Mouse (Mus musculus): ENCODE data around the gene Gm26661.

Gm26661 gene

DNA sequence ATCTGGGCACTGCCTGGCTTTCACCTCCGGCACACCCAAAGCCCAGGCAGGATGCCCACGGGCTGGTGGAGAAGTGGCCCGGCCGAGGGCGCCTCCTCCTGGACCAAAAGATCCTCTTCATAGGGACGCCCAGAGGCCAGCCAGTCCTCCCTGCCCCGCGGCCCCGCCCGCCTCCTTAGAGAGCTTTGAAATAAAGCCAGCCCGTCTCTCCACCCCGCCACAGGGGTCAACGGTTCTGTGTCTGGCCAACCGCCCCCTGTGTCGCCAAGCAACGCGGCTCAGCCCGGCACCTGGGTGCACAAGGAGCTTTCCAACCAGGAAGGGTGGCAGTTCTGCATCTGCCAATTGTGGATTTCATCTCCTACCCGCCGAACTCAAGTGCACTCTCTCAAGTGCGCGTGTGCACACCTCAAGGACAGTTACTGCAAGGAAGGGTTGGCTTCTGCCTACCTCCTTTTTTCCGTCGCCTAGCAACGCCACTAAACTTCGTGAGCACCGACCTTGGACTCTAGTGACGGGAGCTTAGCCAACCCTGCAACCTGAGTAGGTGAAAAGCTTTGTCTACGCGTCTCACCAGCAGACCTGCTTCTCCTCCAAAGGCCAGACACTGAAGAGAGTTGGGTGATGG is at the start of gene Gm26661:
Gene Gm26661 (plus strand): TSS at position 56 of the 628 bp plus-strand sequence.
- no peak for DNase-seq (ENCODE audit: low spot score)

DNA sequence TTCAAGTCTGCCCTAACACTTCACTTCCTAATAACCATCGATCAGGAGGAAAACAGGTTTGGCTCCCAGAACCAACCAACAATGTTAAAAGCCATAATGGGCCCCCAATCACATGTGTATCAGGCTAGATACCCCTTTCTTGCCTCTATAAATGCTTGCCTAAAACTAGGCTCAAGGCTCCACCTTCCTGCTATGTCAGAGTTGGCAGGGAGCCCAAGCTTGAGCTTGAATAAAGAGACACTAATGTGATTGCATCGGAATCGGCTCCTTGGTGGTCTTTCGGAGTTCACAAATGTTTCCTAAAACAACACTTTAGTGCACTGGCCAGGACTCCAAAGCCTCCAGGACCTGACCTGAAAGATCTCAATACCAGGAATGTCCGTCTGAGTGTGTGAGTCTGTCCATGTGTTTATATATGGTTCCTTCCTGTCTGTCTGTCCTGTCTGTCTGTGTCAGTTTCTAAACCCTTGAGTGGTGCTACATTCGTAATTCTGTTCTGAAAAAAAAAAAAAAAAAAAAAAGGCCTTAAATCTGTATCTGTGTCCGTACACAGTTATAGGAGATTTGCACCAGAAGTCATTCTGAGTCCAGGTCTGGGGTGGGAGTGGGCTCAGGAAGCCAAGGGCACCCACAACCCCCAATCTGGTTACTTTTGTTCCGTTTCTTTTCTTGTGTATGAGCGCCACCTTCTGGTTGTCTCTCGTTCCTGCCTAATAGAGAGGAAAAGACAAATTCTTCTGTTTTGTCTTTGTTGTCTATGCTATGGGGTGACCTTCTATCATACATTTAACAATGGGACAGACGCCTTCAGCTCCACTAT is 42.2 kb upstream of the Gm26661 start:
- DNase-seq (ENCODE audit: low spot score): peak; percentile 22

DNA sequence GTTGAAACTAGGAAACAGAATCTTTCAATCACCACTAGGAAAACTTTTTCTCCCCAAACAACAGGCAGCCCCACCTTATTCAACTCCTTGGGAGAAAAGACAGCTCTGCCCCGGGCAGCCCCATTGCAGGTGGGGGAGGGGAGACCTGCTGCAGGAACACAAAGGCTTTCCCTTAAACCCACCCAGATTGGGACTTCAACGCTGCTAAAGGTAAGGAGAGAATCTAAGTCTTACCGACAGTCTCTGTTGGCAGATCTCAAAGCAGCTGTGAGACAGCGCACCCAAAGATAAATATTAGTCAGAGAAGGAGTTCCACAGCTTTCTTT is 41.7 kb upstream of the Gm26661 start:
- no peak for DNase-seq (ENCODE audit: low spot score)

DNA sequence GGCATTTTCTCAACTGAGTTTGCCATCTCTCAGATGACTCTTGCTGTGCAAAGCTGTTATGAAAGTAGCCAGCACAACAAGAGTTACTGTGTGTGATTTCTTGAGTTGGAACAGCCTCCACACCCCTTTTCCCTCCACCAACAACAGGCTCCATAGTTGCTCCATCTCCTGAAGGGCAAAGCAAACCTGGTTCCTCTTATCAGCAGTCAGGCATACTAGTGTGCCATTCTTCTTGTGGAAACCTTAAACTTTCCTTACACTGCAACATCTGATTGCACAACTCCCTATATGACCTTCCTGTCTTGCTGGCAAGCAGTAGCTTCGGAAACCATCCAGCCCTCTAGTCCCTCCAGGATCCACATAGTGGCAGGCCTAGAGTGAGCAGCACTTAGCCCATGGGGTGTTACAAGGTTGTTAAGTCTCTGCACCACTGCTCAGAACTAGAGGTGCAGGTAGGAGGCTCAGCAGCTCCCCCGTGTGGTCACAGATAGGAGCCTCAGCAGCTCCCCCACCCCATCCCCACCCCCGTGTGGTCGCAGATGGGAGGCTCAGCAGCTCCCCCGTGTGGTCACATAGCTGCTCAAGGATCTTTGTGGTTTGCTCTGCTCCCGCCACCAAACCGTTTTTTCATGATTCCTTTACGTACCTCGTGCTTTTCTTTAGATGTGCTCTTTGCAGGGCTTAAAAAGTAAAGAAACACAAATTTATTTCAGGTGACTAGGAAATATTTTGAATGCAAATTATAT is 25.6 kb upstream of the Gm26661 start:
- DNase-seq (ENCODE audit: low spot score): peak; percentile 71

GRCm38 (mm10) chr14:7773714-7774389 is 17.5 kb upstream of the Gm26661 start:
- DNase-seq (ENCODE audit: low spot score): peak; percentile 29

DNA sequence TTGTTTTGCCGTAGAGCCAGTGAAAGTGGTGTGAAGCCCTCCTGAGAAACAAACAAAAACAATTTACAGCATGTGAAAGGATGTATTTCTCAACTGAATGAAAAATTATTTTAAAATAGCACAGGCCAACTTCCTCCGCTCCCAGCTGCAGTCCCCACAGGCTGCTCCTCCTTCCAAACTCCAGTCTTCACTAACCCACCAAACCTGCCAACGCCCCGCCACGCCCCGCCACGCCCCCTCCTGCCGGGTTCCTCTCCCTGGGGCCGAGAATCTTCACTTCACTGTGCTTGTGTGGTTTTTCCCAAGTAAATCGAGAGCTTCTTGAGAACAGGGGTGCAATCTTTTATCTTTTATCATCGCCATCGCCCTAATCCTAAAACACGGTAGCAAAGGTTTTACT is 5.3 kb upstream of the Gm26661 start:
- no peak for DNase-seq (ENCODE audit: low spot score)

DNA sequence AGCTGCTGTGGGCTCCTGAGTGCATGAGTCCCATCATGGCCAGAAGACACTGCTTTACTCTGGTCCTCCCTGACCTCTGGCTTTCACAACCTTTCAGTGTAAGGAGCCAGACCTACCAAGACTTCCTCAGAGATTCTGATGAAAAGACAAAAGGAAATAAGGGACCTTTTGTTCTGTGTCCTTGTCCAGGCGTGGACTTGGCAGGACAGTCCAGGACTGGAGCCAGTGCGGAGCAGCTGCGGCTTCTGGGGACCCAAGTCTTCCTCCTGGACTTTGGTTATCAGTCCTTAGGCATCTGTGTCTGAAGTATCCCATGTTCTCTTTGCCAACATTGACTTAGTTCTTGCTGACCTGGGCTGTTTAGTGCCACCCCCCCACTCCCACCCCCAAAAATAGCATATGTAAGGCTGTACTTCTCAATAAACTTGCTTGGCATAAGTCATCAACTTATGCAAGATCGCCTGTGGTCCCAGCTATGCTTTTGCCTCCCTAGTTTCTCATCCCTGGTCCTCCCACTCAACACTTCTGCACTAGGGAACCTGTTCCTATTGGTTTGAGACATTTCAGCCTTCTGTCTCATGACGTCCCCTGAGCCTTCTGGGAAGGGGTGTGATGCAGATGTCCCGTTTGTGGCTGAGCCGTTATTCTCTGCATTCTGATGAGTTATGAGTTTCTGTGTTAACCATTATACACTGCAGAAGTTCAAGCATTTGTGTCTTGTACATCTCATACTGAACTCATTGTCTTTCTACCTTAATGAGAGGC is 1.9 kb upstream of the Gm26661 start:
- DNase-seq (ENCODE audit: low spot score): no peak

DNA sequence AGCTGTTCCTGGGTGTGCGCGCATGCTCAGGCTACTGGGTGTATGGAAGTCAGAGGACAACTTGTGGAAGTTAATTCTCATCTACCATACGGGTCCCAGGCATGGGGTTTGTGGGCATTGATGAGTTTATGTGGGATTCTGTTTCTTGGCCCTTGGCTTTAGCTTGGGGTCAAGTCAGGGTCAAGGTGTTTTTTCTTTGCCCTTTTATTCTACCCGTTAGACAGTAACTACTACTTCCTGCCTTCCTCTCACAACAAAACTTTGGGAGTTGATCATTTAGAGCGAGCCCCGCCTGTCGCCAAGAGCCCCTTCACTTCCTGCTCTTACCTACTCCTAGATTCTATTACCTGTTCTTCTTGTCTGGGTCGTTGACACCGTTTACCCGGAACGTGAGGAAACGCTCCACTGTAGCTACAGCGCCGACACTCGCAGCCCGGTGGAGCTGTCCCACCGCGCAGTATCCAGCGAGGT is 291 bp upstream of the Gm26661 start:
- no peak for DNase-seq (ENCODE audit: low spot score)

- DNase-seq (ENCODE audit: low spot score): no peak
Measured at GRCm38 (mm10) chr14:7795961-7796360, 4.6 kb downstream of the Gm26661 start.

DNA sequence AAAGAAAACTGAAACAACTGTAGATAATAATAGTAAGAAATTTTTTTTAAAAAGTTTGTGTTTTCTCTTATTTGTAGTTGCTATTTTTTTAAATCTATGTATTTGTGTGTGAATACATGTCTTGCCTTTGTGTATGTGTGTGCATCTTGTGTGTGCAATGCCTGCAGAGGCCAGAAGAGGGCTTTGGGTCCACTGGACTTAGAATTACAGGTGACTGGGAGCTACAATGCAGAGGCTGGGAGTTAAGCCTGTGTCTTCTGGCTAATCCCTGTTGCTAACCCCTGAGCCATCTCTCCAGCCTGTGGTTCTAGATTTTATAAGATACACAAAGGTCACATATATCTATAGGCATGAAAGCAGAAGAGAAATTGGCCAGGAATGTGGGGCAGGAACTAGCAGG is 9.2 kb downstream of the Gm26661 start:
- DNase-seq (ENCODE audit: low spot score): no peak

DNA sequence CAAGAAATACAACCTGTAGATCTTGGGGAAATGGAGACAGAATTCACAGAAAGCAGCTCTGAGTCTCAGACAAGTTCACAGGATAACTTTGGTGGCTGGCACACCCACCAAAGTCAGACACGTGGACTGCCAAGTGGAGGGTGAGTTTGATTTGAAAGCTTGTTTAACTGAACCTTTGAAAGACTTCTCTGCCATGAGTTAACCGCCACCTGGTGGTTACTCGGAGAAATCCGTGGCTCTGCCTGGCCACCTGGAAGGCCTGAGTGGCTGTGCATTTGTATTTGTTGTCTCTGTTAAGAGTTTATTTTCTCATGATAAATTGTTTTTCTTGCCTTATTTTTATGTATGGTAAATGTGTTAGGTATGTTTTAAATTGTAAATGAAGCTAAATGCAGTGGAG is 10.4 kb downstream of the Gm26661 start:
- no peak for DNase-seq (ENCODE audit: low spot score)

DNA sequence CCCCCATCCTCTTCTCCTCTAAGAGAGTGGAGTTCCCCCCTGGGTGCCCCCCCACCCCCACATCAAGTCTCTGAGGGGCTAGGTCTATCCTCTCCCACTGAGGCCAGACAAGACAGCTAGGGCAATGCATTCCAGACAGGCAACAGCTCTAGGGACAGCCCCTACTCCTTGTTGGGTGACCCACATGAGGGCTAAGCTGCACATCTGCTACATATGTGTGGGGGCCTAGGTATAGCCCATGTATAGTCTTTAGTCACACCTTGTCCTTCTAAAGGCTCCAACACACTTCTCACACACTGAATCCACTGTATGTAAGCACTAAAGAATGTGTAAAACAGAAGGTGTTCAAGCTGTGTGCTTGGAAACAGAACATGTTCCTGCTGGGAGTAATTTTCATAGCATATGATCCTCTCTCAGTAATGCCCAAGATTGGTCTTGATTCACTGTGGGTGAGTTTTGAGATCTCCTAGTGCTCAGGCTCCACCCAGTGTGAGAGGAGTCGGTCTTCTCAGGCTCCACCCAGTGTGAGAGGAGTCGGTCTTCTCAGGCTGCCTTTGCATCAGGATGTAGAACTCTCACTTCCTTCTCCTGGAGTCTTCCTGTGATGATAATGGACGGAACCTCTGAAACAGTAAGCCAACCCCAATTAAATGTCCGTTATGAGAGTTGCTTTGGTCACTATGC is 12.6 kb downstream of the Gm26661 start:
- no peak for DNase-seq (ENCODE audit: low spot score)

DNA sequence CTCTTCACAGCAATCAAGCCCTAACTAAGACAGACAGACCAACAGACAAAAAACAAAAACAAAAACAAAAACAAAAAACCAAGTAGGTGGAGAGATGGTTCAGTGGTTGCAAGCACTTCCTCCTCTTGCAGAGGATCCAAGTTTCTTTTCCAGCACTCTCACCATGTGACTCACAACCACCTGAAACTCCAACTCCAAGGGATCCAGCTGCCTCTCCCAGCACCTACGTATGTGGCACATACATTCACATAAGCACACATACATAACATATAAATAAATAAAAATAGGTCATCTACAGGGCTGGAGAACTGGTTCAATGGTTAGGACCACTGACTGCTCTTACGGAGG is 13.1 kb downstream of the Gm26661 start:
- no peak for DNase-seq (ENCODE audit: low spot score)

GRCm38 (mm10) chr14:7807711-7808110 is 16.3 kb downstream of the Gm26661 start:
- no peak for DNase-seq (ENCODE audit: low spot score)

GRCm38 (mm10) chr14:7808501-7808981 is 17.2 kb downstream of the Gm26661 start:
- DNase-seq (ENCODE audit: low spot score): no peak

DNA sequence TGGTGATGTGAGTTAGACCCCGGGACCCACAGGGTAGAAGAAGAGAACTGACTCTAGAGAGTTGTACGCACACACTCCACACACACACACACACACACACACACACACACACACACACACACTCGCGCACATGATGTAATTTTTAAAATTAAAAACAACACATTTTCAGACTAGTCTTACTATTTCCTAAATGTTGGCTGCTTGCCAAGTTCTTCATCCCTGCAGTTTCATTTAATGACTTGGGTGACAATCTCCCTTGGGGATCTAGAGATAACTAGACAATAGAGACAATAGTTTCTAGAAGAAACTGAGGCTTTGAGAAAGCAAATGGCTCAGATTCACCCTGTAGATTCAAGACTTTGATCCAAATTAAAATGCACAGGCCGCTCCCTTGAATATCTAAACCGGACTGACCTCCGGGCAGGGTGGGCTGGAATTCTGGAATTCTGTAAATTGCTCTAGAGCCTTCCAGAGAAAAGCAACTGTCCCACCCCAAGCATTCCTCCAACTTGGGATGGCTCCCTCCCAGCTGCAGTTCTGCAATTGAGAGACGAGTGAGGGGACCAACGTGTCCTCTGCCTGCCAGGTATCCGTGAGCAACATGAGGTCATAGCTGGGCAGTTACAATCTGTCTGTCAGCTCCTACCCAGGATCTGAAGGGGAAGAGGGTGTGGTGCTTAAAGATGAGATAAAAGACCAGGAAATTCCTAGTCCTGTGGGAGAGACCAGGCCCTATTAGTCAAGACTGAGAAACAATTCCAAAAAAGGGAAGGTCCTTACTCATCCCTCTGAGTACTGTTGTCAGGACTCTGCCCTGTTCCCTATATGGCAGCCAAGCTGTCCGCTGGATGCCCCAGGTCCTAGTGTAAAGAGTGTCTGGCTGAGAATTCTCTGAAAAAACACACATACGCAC is 17.9 kb downstream of the Gm26661 start:
- DNase-seq (ENCODE audit: low spot score): no peak

DNA sequence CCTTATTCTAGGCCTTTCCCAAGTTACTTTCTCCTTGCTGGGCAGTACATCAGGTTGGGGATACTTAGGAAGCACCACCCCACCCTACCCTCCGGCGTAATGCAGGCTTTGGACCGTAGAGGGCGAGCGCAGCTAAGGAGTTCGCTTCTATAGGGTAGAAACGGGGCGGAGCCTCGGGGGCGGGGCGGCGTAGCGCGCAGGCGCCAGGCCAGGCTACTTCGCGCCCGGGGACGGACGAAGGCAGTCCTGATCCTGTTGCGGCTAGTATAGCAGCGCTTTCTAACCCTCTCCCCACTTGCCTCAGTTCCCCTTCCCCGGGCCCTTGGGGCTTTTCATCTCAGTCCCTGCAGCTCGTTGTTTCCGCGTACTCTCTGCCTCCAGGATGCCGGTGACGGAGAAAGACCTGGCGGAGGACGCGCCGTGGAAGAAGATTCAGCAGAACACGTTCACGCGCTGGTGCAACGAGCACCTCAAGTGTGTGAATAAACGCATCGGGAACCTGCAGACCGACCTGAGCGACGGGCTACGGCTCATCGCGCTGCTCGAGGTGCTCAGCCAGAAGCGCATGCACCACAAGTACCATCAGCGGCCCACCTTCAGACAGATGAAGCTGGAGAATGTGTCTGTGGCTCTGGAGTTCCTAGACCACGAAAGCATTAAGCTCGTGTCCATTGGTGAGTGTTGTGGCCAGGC is 26.5 kb downstream of the Gm26661 start, which contains the start of gene Flnb:
Gene Flnb (plus strand): TSS at position 188 of the 693 bp plus-strand sequence.
- peak; percentile 73 for DNase-seq (ENCODE audit: low spot score)

- DNase-seq (ENCODE audit: low spot score): no peak
Measured at GRCm38 (mm10) chr14:7818463-7819121, 27.2 kb downstream of the Gm26661 start.

DNA sequence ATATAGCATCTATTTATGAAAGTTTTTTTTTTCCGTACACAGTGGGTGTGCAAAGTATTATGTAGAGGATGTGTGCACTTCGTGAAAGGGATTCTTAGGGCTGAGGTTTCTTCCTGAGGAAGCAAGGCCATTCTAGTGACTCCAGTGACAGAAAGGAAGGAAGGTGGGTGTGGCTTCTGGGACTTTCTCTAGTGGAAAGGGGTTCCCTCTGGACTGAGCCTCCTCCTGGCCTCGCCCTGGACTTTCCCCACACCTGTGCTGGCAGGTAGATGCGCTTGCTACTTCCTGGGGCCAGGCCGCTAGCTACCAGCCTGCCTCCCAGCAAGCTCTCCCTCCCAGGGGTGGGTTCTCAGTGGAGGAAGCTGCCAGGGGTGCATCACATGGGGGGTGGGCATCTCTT is 28.1 kb downstream of the Gm26661 start:
- DNase-seq (ENCODE audit: low spot score): no peak

All from c-Kit-positive CD71-positive TER-119-positive erythroid progenitor cells, embryonic 14.5 days (primary cell).